Mouse (Mus musculus): ENCODE measurements around the gene Lrrc8d.

GRCm38 (mm10) chr5:105696049-105696448, 3.7 kb upstream of the Lrrc8d start:
- no peak for TF ChIP-seq ZMIZ1 (IDR thresholded peaks at IDR 0.05; ENCODE audit: low read depth, low read length)
- no peak for TF ChIP-seq ELF1 (IDR thresholded peaks at IDR 0.05; ENCODE audit: low read depth, low read length)
- TF ChIP-seq EP300 (IDR thresholded peaks at IDR 0.05; ENCODE audit: low read depth in 1 of 2, low read length in 2 of 2), result no peak
- TF ChIP-seq CHD2 (IDR thresholded peaks at IDR 0.05; ENCODE audit: low read length), result no peak
- no peak for TF ChIP-seq RCOR1 (IDR thresholded peaks at IDR 0.05; ENCODE audit: low read depth, low read length)
- no peak for TF ChIP-seq CTCF (IDR thresholded peaks at IDR 0.05 in 2 of 3, conservative IDR thresholded peaks at IDR 0.05 in 1 of 3; ENCODE audit: control insufficient read depth in 1 of 3, insufficient read depth in 1 of 3, low read depth in 2 of 3, low read length in 3 of 3, poor library complexity in 1 of 3, severe bottlenecking in 1 of 3)
- TF ChIP-seq MAX (IDR thresholded peaks at IDR 0.05; ENCODE audit: low read length), result no peak
- no peak for TF ChIP-seq ZKSCAN1 (IDR thresholded peaks at IDR 0.05; ENCODE audit: low read depth, low read length)
- no peak for TF ChIP-seq ETS1 (IDR thresholded peaks at IDR 0.05; ENCODE audit: low read depth, low read length)
- TF ChIP-seq NELFE (IDR thresholded peaks at IDR 0.05; ENCODE audit: low read depth, low read length), result no peak
- TF ChIP-seq TAL1 (IDR thresholded peaks at IDR 0.05; ENCODE audit: low read length), result no peak
- TF ChIP-seq USF1 (IDR thresholded peaks at IDR 0.05; ENCODE audit: low read depth, low read length), result no peak

Measured in MEL (cell line).